Mouse (Mus musculus): Measurements from ENCODE around the gene Wdr91.

DNA sequence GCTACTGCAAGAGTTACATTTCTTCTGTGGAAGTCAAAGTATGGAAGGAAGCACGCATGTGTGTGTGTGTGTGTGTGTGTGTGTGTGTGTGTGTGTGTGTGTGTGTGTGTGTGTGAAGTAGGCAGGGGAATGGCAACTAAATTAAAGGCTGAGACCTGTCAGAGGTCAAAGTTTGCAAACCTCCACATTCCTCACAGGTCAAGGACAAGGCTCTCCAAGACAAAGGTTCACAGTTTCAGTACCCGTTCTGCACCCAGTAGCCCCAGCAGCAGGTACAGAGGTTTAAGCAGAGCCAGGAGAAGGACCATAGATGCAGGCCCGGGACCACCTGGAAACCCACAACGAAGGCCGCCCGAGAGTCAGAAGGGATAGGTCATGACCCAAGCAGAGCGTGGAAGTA, 8.5 kb upstream of the Wdr91 start:
- TF ChIP-seq CTCF (IDR thresholded peaks at IDR 0.05; ENCODE audit: insufficient read depth, low read length) (no peak), POLR2A (IDR thresholded peaks at IDR 0.05; ENCODE audit: borderline replicate concordance, extremely low read depth, low read depth, low read length) (no peak)

Measured in lung, adult 2 months (tissue).